In genomic region chr2:158178696-158179369, GRCm38 (mm10) we compare ENCODE assay signal across 8 mouse cellular contexts. TPM values are rescaled to one million over a fixed set of nuclear protein-coding genes. Genes with fewer than 3 reads are reported as not detected.
A peak's percentile ranks its signal among the peaks of the same experiment; 100 is the strongest.
DNase-seq lines count a peak whose midpoint lies in the region; ATAC-seq and TF ChIP-seq lines count a peak whose summit lies in the region.

No protein-coding gene starts in this region.

- peak; percentile 60 for DNase-seq in ES-CJ7 (ENCODE audit: low read depth, low spot score)
- peak; percentile 53 to 69 for DNase-seq in adrenal gland, postnatal 4 days (ENCODE audit: low spot score in 2 of 2)
- peak; percentile 30 for DNase-seq in forelimb bud, embryonic 11.5 days (ENCODE audit: low read depth, low spot score)
- peak; percentile 91 for DNase-seq in stomach, postnatal 0 days (ENCODE audit: low spot score)
- DNase-seq in layer of hippocampus, adult 11-12 months (ENCODE audit: low spot score) = no peak

- WGBS in hindbrain, embryonic 12.5 days = 12% methylated on average over 17 of the region's 19 CpGs
- 13% methylated on average over 15 of the region's 19 CpGs for WGBS in limb, embryonic 15.5 days
- WGBS in midbrain, embryonic 15.5 days = 18% methylated on average over 16 of the region's 19 CpGs
- WGBS in stomach, postnatal 0 days = 9% methylated on average over 16 of the region's 19 CpGs

- H3K9ac ChIP-seq in hindbrain, embryonic 12.5 days = peak overlapping the region; percentile 29; the same call in 1 of the 2 replicates
- peak overlapping the region; percentile 23 for H3K9ac ChIP-seq in limb, embryonic 15.5 days
- H3K9ac ChIP-seq in midbrain, embryonic 15.5 days = no peak overlapping the region; the same call in 1 of the 2 replicates
- no peak overlapping the region for H3K9ac ChIP-seq in stomach, postnatal 0 days (ENCODE audit: low read length)

- peak overlapping the region; percentile 62; the same call in 1 of the 2 replicates for H3K27ac ChIP-seq in hindbrain, embryonic 12.5 days
- H3K27ac ChIP-seq in limb, embryonic 15.5 days = peak overlapping the region; percentile 50; the same call in 1 of the 2 replicates
- H3K27ac ChIP-seq in midbrain, embryonic 15.5 days = no peak overlapping the region
- peak overlapping the region; percentile 61 for H3K27ac ChIP-seq in stomach, postnatal 0 days (replicated peaks)

- TF ChIP-seq CTCF in stomach, postnatal 0 days (IDR thresholded peaks at IDR 0.05; ENCODE audit: low read depth) = peak; percentile 37; the same call in 1 of the 2 replicates

- ATAC-seq in hindbrain, embryonic 12.5 days (ENCODE audit: low FRiP score) = no peak
- ATAC-seq in limb, embryonic 15.5 days (ENCODE audit: insufficient number of reproducible peaks, low FRiP score, low TSS enrichment, low read depth) = peak; percentile 75; the same call in 1 of the 2 replicates
- 0 out of 2 replicates have a peak, but pooled peaks have one; percentile 53 for ATAC-seq in midbrain, embryonic 15.5 days (replicated peaks)
- peak; percentile 79 for ATAC-seq in stomach, postnatal 0 days (ENCODE audit: low FRiP score, low TSS enrichment)

- no peak for TF ChIP-seq EP300 in stomach, postnatal 0 days (optimal IDR thresholded peaks at IDR 0.05)

- peak overlapping the region; percentile 45 for H3K4me2 ChIP-seq in hindbrain, embryonic 12.5 days (replicated peaks)
- peak overlapping the region; percentile 52 for H3K4me2 ChIP-seq in limb, embryonic 15.5 days
- peak overlapping the region; percentile 42 for H3K4me2 ChIP-seq in midbrain, embryonic 15.5 days
- peak overlapping the region; percentile 47 for H3K4me2 ChIP-seq in stomach, postnatal 0 days (replicated peaks; ENCODE audit: low read depth)

- no peaks in the 10 kb centered on the region for H3K9me3 ChIP-seq in hindbrain, embryonic 12.5 days (replicated peaks)
- no peaks in the 10 kb centered on the region for H3K9me3 ChIP-seq in limb, embryonic 15.5 days
- H3K9me3 ChIP-seq in midbrain, embryonic 15.5 days = no peaks in the 10 kb centered on the region
- H3K9me3 ChIP-seq in stomach, postnatal 0 days (ENCODE audit: control insufficient read depth, low read length) = no peaks in the 10 kb centered on the region

- peaks cover 20% of the 10 kb centered on the region for H3K4me1 ChIP-seq in hindbrain, embryonic 12.5 days
- peaks cover 16% of the 10 kb centered on the region for H3K4me1 ChIP-seq in limb, embryonic 15.5 days
- peaks cover 27% of the 10 kb centered on the region for H3K4me1 ChIP-seq in midbrain, embryonic 15.5 days
- no peaks in the 10 kb centered on the region for H3K4me1 ChIP-seq in stomach, postnatal 0 days (replicated peaks; ENCODE audit: control insufficient read depth, insufficient read depth)

- H3K27me3 ChIP-seq in hindbrain, embryonic 12.5 days = no peaks in the 10 kb centered on the region
- no peaks in the 10 kb centered on the region for H3K27me3 ChIP-seq in limb, embryonic 15.5 days
- no peaks in the 10 kb centered on the region for H3K27me3 ChIP-seq in midbrain, embryonic 15.5 days (replicated peaks)
- no peaks in the 10 kb centered on the region for H3K27me3 ChIP-seq in stomach, postnatal 0 days (ENCODE audit: control insufficient read depth, insufficient read depth, low read length)

- H3K36me3 ChIP-seq in hindbrain, embryonic 12.5 days = no peaks in the 10 kb centered on the region
- H3K36me3 ChIP-seq in limb, embryonic 15.5 days = no peaks in the 10 kb centered on the region
- no peaks in the 10 kb centered on the region for H3K36me3 ChIP-seq in midbrain, embryonic 15.5 days (replicated peaks)
- no peaks in the 10 kb centered on the region for H3K36me3 ChIP-seq in stomach, postnatal 0 days (ENCODE audit: control insufficient read depth, insufficient read depth, low read length)

- H3K4me3 ChIP-seq in hindbrain, embryonic 12.5 days = peak overlapping the region; percentile 23
- H3K4me3 ChIP-seq in limb, embryonic 15.5 days = peak overlapping the region; percentile 37
- peak overlapping the region; percentile 18 for H3K4me3 ChIP-seq in midbrain, embryonic 15.5 days
- peak overlapping the region; percentile 26 for H3K4me3 ChIP-seq in stomach, postnatal 0 days (ENCODE audit: low read depth, low read length)

RNA-seq across cellular contexts. Expression of gene Tgm2, which starts 32.6 kb away (rescaled TPM):
- total RNA-seq in adrenal gland, postnatal 4 days (2021) = 10 to 100 TPM; 58.1 to 65.3 TPM
- polyA plus RNA-seq in hindbrain, embryonic 12.5 days (2016; fragmentation: Nextera tagmentation; extraction: Ambion mirVana) = 9.9 and 11.1 TPM in 2 replicates
- polyA plus RNA-seq in limb, embryonic 15.5 days (2015; fragmentation: Nextera tagmentation; extraction: Ambion mirVana) = 13.3 and 18.1 TPM in 2 replicates
- 10.1 and 12.4 TPM in 2 replicates for polyA plus RNA-seq in midbrain, embryonic 15.5 days (2015; fragmentation: Nextera tagmentation; extraction: Ambion mirVana)
- polyA plus RNA-seq in stomach, postnatal 0 days (2015; fragmentation: Nextera tagmentation; extraction: Ambion mirVana) = 109 and 114 TPM in 2 replicates

RNA-seq across cellular contexts. Expression of gene D630003M21Rik, which starts 50.2 kb away (rescaled TPM):
- total RNA-seq in adrenal gland, postnatal 4 days (2021) = 1 to 10 TPM; 5.1 to 6.1 TPM
- 8.2 and 8.9 TPM in 2 replicates for polyA plus RNA-seq in hindbrain, embryonic 12.5 days (2016; fragmentation: Nextera tagmentation; extraction: Ambion mirVana)
- 12.0 and 12.2 TPM in 2 replicates for polyA plus RNA-seq in limb, embryonic 15.5 days (2015; fragmentation: Nextera tagmentation; extraction: Ambion mirVana)
- polyA plus RNA-seq in midbrain, embryonic 15.5 days (2015; fragmentation: Nextera tagmentation; extraction: Ambion mirVana) = 1.6 TPM in 2 replicates
- polyA plus RNA-seq in stomach, postnatal 0 days (2015; fragmentation: Nextera tagmentation; extraction: Ambion mirVana) = 1.7 TPM in 2 replicates

Comparison
In these comparisons a context has a peak if more than half of its experiments do, and no peak if none do; other contexts are left out.
1. H3K9ac ChIP-seq: peak in hindbrain, embryonic 12.5 days (single experiment) and limb, embryonic 15.5 days (single experiment); none in midbrain, embryonic 15.5 days (single experiment) and stomach, postnatal 0 days (single experiment).
2. Peak in every context shown above with its lines, with median percentiles within 50 percentile points of each other: H3K4me2 ChIP-seq and H3K4me3 ChIP-seq.